Comparison of ENCODE assay signal across 30 mouse cellular contexts in the genomic region with DNA sequence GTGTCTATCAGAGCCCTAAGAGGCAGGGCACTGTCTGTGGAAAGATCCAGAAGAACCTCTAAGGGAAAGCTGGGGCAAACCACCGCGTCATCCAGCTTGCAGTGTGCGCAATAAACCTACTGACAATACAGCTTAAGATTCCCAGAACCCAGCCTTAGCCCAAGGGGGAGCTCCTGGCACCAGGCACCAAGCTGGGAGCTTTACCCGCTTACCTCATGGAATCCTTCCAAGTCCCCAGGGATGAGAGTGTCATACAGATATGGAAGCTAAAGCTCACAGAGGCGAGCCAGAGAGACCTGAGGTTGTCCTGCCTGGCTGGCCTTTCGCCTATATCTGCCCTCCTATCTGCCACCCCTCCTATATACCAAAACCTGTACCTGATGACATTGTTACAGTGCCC. TPM values are rescaled to one million over a fixed set of nuclear protein-coding genes. Genes with fewer than 3 reads are reported as not detected.
A peak's percentile ranks its signal among the peaks of the same experiment; 100 is the strongest.
DNase-seq lines count a peak whose midpoint lies in the region; ATAC-seq and TF ChIP-seq lines count a peak whose summit lies in the region.
"Had no signal": no experiment of that assay in that cellular context is flagged by ENCODE, and none has a peak within 500 bp of the region (broad histone marks: within the 10 kb centered on the region; RNA-seq: fewer than 3 reads in every experiment).

No protein-coding gene starts in this region.

- WGBS in heart, embryonic 11.5 days (ENCODE audit: insufficient replicate concordance), result 73% methylated on average over 6 of the region's 6 CpGs
- 72% methylated on average over 6 of the region's 6 CpGs for WGBS in stomach, postnatal 0 days
- 69% methylated on average over 6 of the region's 6 CpGs for WGBS in forebrain, embryonic 13.5 days
- 79% methylated on average over 6 of the region's 6 CpGs for WGBS in hindbrain, embryonic 11.5 days

- H3K9ac ChIP-seq in heart, embryonic 11.5 days (ENCODE audit: low read depth, low read length), result no peak overlapping the region
- no peak overlapping the region for H3K9ac ChIP-seq in stomach, postnatal 0 days (ENCODE audit: low read length)
- H3K9ac ChIP-seq in forebrain, embryonic 13.5 days, result no peak overlapping the region
- H3K9ac ChIP-seq in hindbrain, embryonic 11.5 days (ENCODE audit: low read depth, low read length), result no peak overlapping the region
- H3K9ac ChIP-seq: forebrain, postnatal 0 days; hindbrain, embryonic 15.5 days; liver, postnatal 0 days; midbrain, embryonic 15.5 days; neural tube, embryonic 15.5 days had no signal

- ATAC-seq in heart, embryonic 11.5 days (replicated peaks; ENCODE audit: insufficient number of reproducible peaks, low FRiP score, low TSS enrichment), result no peak
- no peak for ATAC-seq in stomach, postnatal 0 days (ENCODE audit: low FRiP score, low TSS enrichment)
- no peak for ATAC-seq in forebrain, embryonic 13.5 days
- no peak for ATAC-seq in hindbrain, embryonic 11.5 days (ENCODE audit: low FRiP score)
- ATAC-seq: forebrain, postnatal 0 days; liver, postnatal 0 days; midbrain, embryonic 15.5 days had no signal

- H3K4me2 ChIP-seq in heart, embryonic 11.5 days, result no peak overlapping the region; the same call in 1 of the 2 replicates
- H3K4me2 ChIP-seq in stomach, postnatal 0 days (replicated peaks; ENCODE audit: low read depth), result no peak overlapping the region
- no peak overlapping the region for H3K4me2 ChIP-seq in forebrain, embryonic 13.5 days
- H3K4me2 ChIP-seq in hindbrain, embryonic 11.5 days (replicated peaks; ENCODE audit: low read depth, low read length), result no peak overlapping the region
- H3K4me2 ChIP-seq: hindbrain, embryonic 15.5 days; midbrain, embryonic 15.5 days; neural tube, embryonic 15.5 days had no signal

- DNase-seq in retina, postnatal 7 days (ENCODE audit: low read depth, low spot score), result peak; percentile 43
- DNase-seq in retina, postnatal 1 day, result no peak
- peak; percentile 64 to 77 for DNase-seq in heart, postnatal 10 days
- no peak for DNase-seq in stomach, postnatal 0 days (ENCODE audit: low spot score)
- no peak for DNase-seq in hindbrain, embryonic 11.5 days (ENCODE audit: low spot score)
- no peak for DNase-seq in thymus, postnatal 14 days
- DNase-seq: cerebellum, adult 18-20 months; cerebellum, postnatal 25 days; embryo, embryonic 11 days; forebrain, postnatal 0 days; kidney, adult 9 months; kidney, postnatal 25 days; layer of hippocampus, adult 9-11 months; liver, postnatal 0 days; lung, postnatal 10 days had no signal

- TF ChIP-seq CTCF in stomach, postnatal 0 days (IDR thresholded peaks at IDR 0.05; ENCODE audit: low read depth), result no peak

- peaks cover 41% of the 10 kb centered on the region for H3K4me1 ChIP-seq in heart, embryonic 11.5 days (ENCODE audit: control insufficient read depth, insufficient read depth, low read length)
- H3K4me1 ChIP-seq in stomach, postnatal 0 days (replicated peaks; ENCODE audit: control insufficient read depth, insufficient read depth), result peaks cover 9% of the 10 kb centered on the region
- H3K4me1 ChIP-seq in forebrain, embryonic 13.5 days, result peaks cover 8% of the 10 kb centered on the region
- H3K4me1 ChIP-seq in hindbrain, embryonic 11.5 days (replicated peaks; ENCODE audit: control insufficient read depth, insufficient read depth, low read length), result peaks cover 2% of the 10 kb centered on the region; the same call in 1 of the 2 replicates

- peak overlapping the region; percentile 84 for H3K27ac ChIP-seq in heart, embryonic 11.5 days (ENCODE audit: low read depth, low read length)
- H3K27ac ChIP-seq in stomach, postnatal 0 days (replicated peaks), result peak overlapping the region; percentile 78
- no peak overlapping the region for H3K27ac ChIP-seq in forebrain, embryonic 13.5 days
- no peak overlapping the region for H3K27ac ChIP-seq in hindbrain, embryonic 11.5 days (ENCODE audit: low read depth, low read length)
- H3K27ac ChIP-seq: hindbrain, embryonic 15.5 days; limb, embryonic 10.5 days; midbrain, embryonic 15.5 days; neural tube, embryonic 15.5 days had no signal

- intact Hi-C loops in heart, postnatal 10 days (cut with DNase I), result no loop called here

- peaks cover 10% of the 10 kb centered on the region for H3K36me3 ChIP-seq in heart, embryonic 11.5 days (ENCODE audit: control insufficient read depth, insufficient read depth, low read length)
- H3K36me3 ChIP-seq in stomach, postnatal 0 days (ENCODE audit: control insufficient read depth, insufficient read depth, low read length), result no peaks in the 10 kb centered on the region
- H3K36me3 ChIP-seq in forebrain, embryonic 13.5 days (ENCODE audit: poor library complexity, severe bottlenecking), result no peaks in the 10 kb centered on the region
- H3K36me3 ChIP-seq in hindbrain, embryonic 11.5 days (ENCODE audit: control insufficient read depth, insufficient read depth, low read length), result no peaks in the 10 kb centered on the region
- H3K36me3 ChIP-seq: hindbrain, embryonic 15.5 days; limb, embryonic 10.5 days; midbrain, embryonic 15.5 days; neural tube, embryonic 15.5 days had no signal

- no peak for TF ChIP-seq EP300 in stomach, postnatal 0 days (optimal IDR thresholded peaks at IDR 0.05)

- no peaks in the 10 kb centered on the region for H3K9me3 ChIP-seq in heart, embryonic 11.5 days (replicated peaks; ENCODE audit: control insufficient read depth, low read length)
- no peaks in the 10 kb centered on the region for H3K9me3 ChIP-seq in stomach, postnatal 0 days (ENCODE audit: control insufficient read depth, low read length)
- no peaks in the 10 kb centered on the region for H3K9me3 ChIP-seq in forebrain, embryonic 13.5 days (replicated peaks)
- no peaks in the 10 kb centered on the region for H3K9me3 ChIP-seq in hindbrain, embryonic 11.5 days (ENCODE audit: control insufficient read depth, low read length)
- H3K9me3 ChIP-seq: hindbrain, embryonic 15.5 days; limb, embryonic 10.5 days; megakaryocyte, embryonic 14.5 days; midbrain, embryonic 15.5 days; neural tube, embryonic 15.5 days had no signal

- H3K27me3 ChIP-seq in heart, embryonic 11.5 days (ENCODE audit: control insufficient read depth, insufficient read depth, low read length), result no peaks in the 10 kb centered on the region
- H3K27me3 ChIP-seq in stomach, postnatal 0 days (ENCODE audit: control insufficient read depth, insufficient read depth, low read length), result no peaks in the 10 kb centered on the region
- 0 out of 2 replicates have a peak, but pooled peaks cover 11% of the 10 kb centered on the region for H3K27me3 ChIP-seq in forebrain, embryonic 13.5 days
- H3K27me3 ChIP-seq in hindbrain, embryonic 11.5 days (ENCODE audit: control insufficient read depth, insufficient read depth, low read length), result no peaks in the 10 kb centered on the region; the same call in 1 of the 2 replicates
- H3K27me3 ChIP-seq: hindbrain, embryonic 15.5 days; midbrain, embryonic 15.5 days; neural tube, embryonic 15.5 days had no signal

- no peak overlapping the region for H3K4me3 ChIP-seq in heart, embryonic 11.5 days (ENCODE audit: low read depth, low read length)
- no peak overlapping the region for H3K4me3 ChIP-seq in stomach, postnatal 0 days (ENCODE audit: low read depth, low read length)
- no peak overlapping the region for H3K4me3 ChIP-seq in forebrain, embryonic 13.5 days
- no peak overlapping the region for H3K4me3 ChIP-seq in hindbrain, embryonic 11.5 days (ENCODE audit: low read depth, low read length)
- H3K4me3 ChIP-seq: hindbrain, embryonic 15.5 days; limb, embryonic 10.5 days; megakaryocyte, embryonic 14.5 days; midbrain, embryonic 15.5 days; neural tube, embryonic 15.5 days had no signal

RNA-seq across cellular contexts. Expression of a gene that starts 21.0 kb away (rescaled TPM):
- polyA plus RNA-seq in heart, embryonic 11.5 days (2014; fragmentation: Nextera tagmentation; extraction: Ambion mirVana), result not detected in 2 replicates
- not detected for total RNA-seq in heart, postnatal 10 days (2021)
- polyA plus RNA-seq in stomach, postnatal 0 days (2015; fragmentation: Nextera tagmentation; extraction: Ambion mirVana), result not detected in 2 replicates
- not detected in 2 replicates for polyA plus RNA-seq in forebrain, embryonic 13.5 days (2015; fragmentation: Nextera tagmentation; extraction: Ambion mirVana)
- polyA plus RNA-seq in hindbrain, embryonic 11.5 days (2014; fragmentation: Nextera tagmentation; extraction: Ambion mirVana), result not detected in 2 replicates
- total RNA-seq: adrenal gland, postnatal 4 days; ES-E14; forebrain, postnatal 0 days; gastrocnemius, adult 8-10 months; granulocyte monocyte progenitor cell, adult 5-6 weeks; left cerebral cortex, adult 8-10 months; liver, adult 2 months had no signal
- polyA plus RNA-seq: embryonic facial prominence, embryonic 14.5 days; forebrain, postnatal 0 days; hindbrain, embryonic 15.5 days; limb, embryonic 10.5 days; liver, adult 2 months; liver, postnatal 0 days; midbrain, embryonic 15.5 days; neural tube, embryonic 15.5 days had no signal

RNA-seq across cellular contexts. Expression of a gene that starts 40.5 kb away (rescaled TPM):
- polyA plus RNA-seq in heart, embryonic 11.5 days (2014; fragmentation: Nextera tagmentation; extraction: Ambion mirVana), result 48.1 and 48.5 TPM in 2 replicates
- total RNA-seq in heart, postnatal 10 days (2021), result 100 to 1,000 TPM in 1 of 2 experiments, 10 to 100 TPM in 1; 83.2 to 115 TPM
- polyA plus RNA-seq in stomach, postnatal 0 days (2015; fragmentation: Nextera tagmentation; extraction: Ambion mirVana), result 27.0 and 29.0 TPM in 2 replicates
- 24.9 and 25.5 TPM in 2 replicates for polyA plus RNA-seq in forebrain, embryonic 13.5 days (2015; fragmentation: Nextera tagmentation; extraction: Ambion mirVana)
- 44.9 and 48.9 TPM in 2 replicates for polyA plus RNA-seq in hindbrain, embryonic 11.5 days (2014; fragmentation: Nextera tagmentation; extraction: Ambion mirVana)

RNA-seq across cellular contexts. Expression of a gene that starts 44.9 kb away (rescaled TPM):
- 221 and 225 TPM in 2 replicates for polyA plus RNA-seq in heart, embryonic 11.5 days (2014; fragmentation: Nextera tagmentation; extraction: Ambion mirVana)
- 100 to 1,000 TPM; 879 to 920 TPM for total RNA-seq in heart, postnatal 10 days (2021)
- polyA plus RNA-seq in stomach, postnatal 0 days (2015; fragmentation: Nextera tagmentation; extraction: Ambion mirVana), result 1.6 and 1.7 TPM in 2 replicates
- polyA plus RNA-seq in forebrain, embryonic 13.5 days (2015; fragmentation: Nextera tagmentation; extraction: Ambion mirVana), result 0.32 and 0.34 TPM in 2 replicates
- 0.28 and 0.29 TPM in 2 replicates for polyA plus RNA-seq in hindbrain, embryonic 11.5 days (2014; fragmentation: Nextera tagmentation; extraction: Ambion mirVana)
- total RNA-seq: granulocyte monocyte progenitor cell, adult 5-6 weeks had no signal

RNA-seq across cellular contexts. Expression of a gene that starts 56.3 kb away (rescaled TPM):
- 4.1 and 4.2 TPM in 2 replicates for polyA plus RNA-seq in heart, embryonic 11.5 days (2014; fragmentation: Nextera tagmentation; extraction: Ambion mirVana)
- total RNA-seq in heart, postnatal 10 days (2021), result 1 to 10 TPM; 2.0 to 2.3 TPM
- polyA plus RNA-seq in stomach, postnatal 0 days (2015; fragmentation: Nextera tagmentation; extraction: Ambion mirVana), result not detected in 2 replicates
- polyA plus RNA-seq in forebrain, embryonic 13.5 days (2015; fragmentation: Nextera tagmentation; extraction: Ambion mirVana), result 0.16 TPM in 1 of 2 replicates, not detected in the other
- polyA plus RNA-seq in hindbrain, embryonic 11.5 days (2014; fragmentation: Nextera tagmentation; extraction: Ambion mirVana), result not detected in 2 replicates
- total RNA-seq: adrenal gland, postnatal 4 days; gastrocnemius, adult 8-10 months; granulocyte monocyte progenitor cell, adult 5-6 weeks; left cerebral cortex, adult 8-10 months; liver, adult 2 months had no signal
- polyA plus RNA-seq: hindbrain, embryonic 15.5 days; limb, embryonic 10.5 days; liver, adult 2 months; liver, postnatal 0 days; midbrain, embryonic 15.5 days; urinary bladder, adult 2 months had no signal

Comparison
In these comparisons a context has a peak if more than half of its experiments do, and no peak if none do; other contexts are left out.
1. DNase-seq: peak in retina, postnatal 7 days (single experiment) and heart, postnatal 10 days (2 of 2); none in retina, postnatal 1 day (single experiment), stomach, postnatal 0 days (single experiment), hindbrain, embryonic 11.5 days (single experiment) and thymus, postnatal 14 days (single experiment).
2. H3K27ac ChIP-seq: peak in heart, embryonic 11.5 days (single experiment) and stomach, postnatal 0 days (single experiment); none in forebrain, embryonic 13.5 days (single experiment) and hindbrain, embryonic 11.5 days (single experiment).
3. RNA of a gene that starts 44.9 kb away (polyA plus RNA-seq): 221 to 225 TPM in heart, embryonic 11.5 days; 1.6 to 1.7 TPM in stomach, postnatal 0 days, 0.32 to 0.34 TPM in forebrain, embryonic 13.5 days and 0.28 to 0.29 TPM in hindbrain, embryonic 11.5 days; every median in the first group is over 10 times any median in the second.